Mouse (Mus musculus): ENCODE results near the gene Avl9. TPM values are rescaled to one million over a fixed set of nuclear protein-coding genes. Genes with fewer than 3 reads are reported as not detected.

Avl9 gene
- 15.3 and 16.8 TPM in 2 replicates for polyA plus RNA-seq (2016; fragmentation: Nextera tagmentation; extraction: Ambion mirVana)

GRCm38 (mm10) chr6:56714574-56715269 is at the start of gene Avl9:
Gene Avl9 (plus strand): TSS chr6:56714899.
- no peaks in the 10 kb centered on the region for H3K36me3 ChIP-seq (replicated peaks)
- H3K9me3 ChIP-seq: no peaks in the 10 kb centered on the region
- H3K27me3 ChIP-seq (ENCODE audit: poor library complexity, severe bottlenecking): no peaks in the 10 kb centered on the region
- DNase-seq (ENCODE audit: extremely low spot score, low spot score): peak; percentile 97
- under 1% methylated on average over 63 of the region's 64 CpGs for WGBS
- peak within 1 kb of the TSS; percentile 81 for H3K4me3 ChIP-seq
- H3K27ac ChIP-seq: peak within 1 kb of the TSS; percentile 94
- H3K4me1 ChIP-seq: peaks cover 14% of the 10 kb centered on the region

GRCm38 (mm10) chr6:56688238-56688637 is 26.5 kb upstream of the Avl9 start:
- no peaks in the 10 kb centered on the region for H3K36me3 ChIP-seq (replicated peaks)
- WGBS: 93% methylated on average over 3 of the region's 3 CpGs
- H3K4me3 ChIP-seq: no peak overlapping the region

GRCm38 (mm10) chr6:56691205-56691604 is 23.5 kb upstream of the Avl9 start:
- H3K36me3 ChIP-seq (replicated peaks): no peaks in the 10 kb centered on the region
- peaks cover 7% of the 10 kb centered on the region for H3K4me1 ChIP-seq
- no peaks in the 10 kb centered on the region for H3K9me3 ChIP-seq
- WGBS: 6% methylated on average over 2 of the region's 2 CpGs
- H3K27ac ChIP-seq: no peak overlapping the region
- no peaks in the 10 kb centered on the region for H3K27me3 ChIP-seq (ENCODE audit: poor library complexity, severe bottlenecking)
- H3K4me3 ChIP-seq: no peak overlapping the region
- DNase-seq (ENCODE audit: extremely low spot score, low spot score): peak; percentile 73

More at GRCm38 (mm10) chr6:56688238-56688637, 26.5 kb upstream of the Avl9 start:
- no peaks in the 10 kb centered on the region for H3K9me3 ChIP-seq
- H3K27ac ChIP-seq: no peak overlapping the region
- DNase-seq (ENCODE audit: extremely low spot score, low spot score): no peak
- no peaks in the 10 kb centered on the region for H3K27me3 ChIP-seq (ENCODE audit: poor library complexity, severe bottlenecking)
- peaks cover 7% of the 10 kb centered on the region for H3K4me1 ChIP-seq

- H3K27ac ChIP-seq: no peak overlapping the region
- WGBS: 82% methylated on average over 4 of the region's 4 CpGs
- DNase-seq (ENCODE audit: extremely low spot score, low spot score): no peak
These were observed 22.3 kb upstream of the Avl9 start for GRCm38 (mm10) chr6:56692445-56692844.

GRCm38 (mm10) chr6:56703931-56704900 is 10.5 kb upstream of the Avl9 start, which contains the start of gene Lsm5:
Gene Lsm5 (minus strand): TSS chr6:56704710.
- peak within 1 kb of the TSS; percentile 93 for H3K4me3 ChIP-seq
- 1% methylated on average over 46 of the region's 46 CpGs for WGBS
- peak within 1 kb of the TSS; percentile 89 for H3K27ac ChIP-seq
- peak; percentile 86 for DNase-seq (ENCODE audit: extremely low spot score, low spot score)
- peaks cover 3% of the 10 kb centered on the region; the same call in 1 of the 2 replicates for H3K9me3 ChIP-seq
- no peaks in the 10 kb centered on the region for H3K27me3 ChIP-seq (ENCODE audit: poor library complexity, severe bottlenecking)
- H3K4me1 ChIP-seq: peaks cover 9% of the 10 kb centered on the region
- peaks cover 7% of the 10 kb centered on the region; the same call in 1 of the 2 replicates for H3K36me3 ChIP-seq (replicated peaks)

More at GRCm38 (mm10) chr6:56692445-56692844, 22.3 kb upstream of the Avl9 start:
- no peaks in the 10 kb centered on the region for H3K27me3 ChIP-seq (ENCODE audit: poor library complexity, severe bottlenecking)
- no peaks in the 10 kb centered on the region for H3K9me3 ChIP-seq
- H3K4me1 ChIP-seq: peaks cover 3% of the 10 kb centered on the region; the same call in 1 of the 2 replicates
- H3K4me3 ChIP-seq: no peak overlapping the region
- no peaks in the 10 kb centered on the region for H3K36me3 ChIP-seq (replicated peaks)

- H3K27me3 ChIP-seq (ENCODE audit: poor library complexity, severe bottlenecking): no peaks in the 10 kb centered on the region
- 49% methylated on average over 7 of the region's 7 CpGs for WGBS
- DNase-seq (ENCODE audit: extremely low spot score, low spot score): no peak
- H3K4me3 ChIP-seq: peak overlapping the region; percentile 81
- H3K4me1 ChIP-seq: peaks cover 14% of the 10 kb centered on the region
- no peaks in the 10 kb centered on the region for H3K9me3 ChIP-seq
- H3K27ac ChIP-seq: no peak overlapping the region
- H3K36me3 ChIP-seq (replicated peaks): no peaks in the 10 kb centered on the region
These were observed 519 bp upstream of the Avl9 start for GRCm38 (mm10) chr6:56714186-56714573.

GRCm38 (mm10) chr6:56715270-56715666 is 569 bp downstream of the Avl9 start:
- no peak for DNase-seq (ENCODE audit: extremely low spot score, low spot score)
- Histone ChIP-seq H3K27me3 (ENCODE audit: poor library complexity, severe bottlenecking) (no peaks in the 10 kb centered on the region), H3K27ac (peak overlapping the region; percentile 94), H3K4me1 (peaks cover 14% of the 10 kb centered on the region), H3K9me3 (no peaks in the 10 kb centered on the region), H3K36me3 (replicated peaks) (no peaks in the 10 kb centered on the region), H3K4me3 (peak overlapping the region; percentile 81)
- under 1% methylated on average over 25 of the region's 25 CpGs for WGBS

GRCm38 (mm10) chr6:56719071-56719470 is 4.4 kb downstream of the Avl9 start:
- no peak for DNase-seq (ENCODE audit: extremely low spot score, low spot score)
- no peaks in the 10 kb centered on the region for H3K27me3 ChIP-seq (ENCODE audit: poor library complexity, severe bottlenecking)
- no peak overlapping the region for H3K4me3 ChIP-seq
- peaks cover 14% of the 10 kb centered on the region for H3K4me1 ChIP-seq
- no peak overlapping the region for H3K27ac ChIP-seq
- H3K9me3 ChIP-seq: no peaks in the 10 kb centered on the region
- H3K36me3 ChIP-seq (replicated peaks): peaks cover 9% of the 10 kb centered on the region
- WGBS: 90% methylated on average over 1 of the region's 1 CpGs

GRCm38 (mm10) chr6:56720877-56721276 is 6.2 kb downstream of the Avl9 start:
- Histone ChIP-seq H3K27me3 (ENCODE audit: poor library complexity, severe bottlenecking) (no peaks in the 10 kb centered on the region), H3K4me3 (no peak overlapping the region), H3K27ac (no peak overlapping the region), H3K9me3 (no peaks in the 10 kb centered on the region), H3K4me1 (peaks cover 10% of the 10 kb centered on the region), H3K36me3 (replicated peaks) (peaks cover 23% of the 10 kb centered on the region)
- 82% methylated on average over 3 of the region's 3 CpGs for WGBS
- no peak for DNase-seq (ENCODE audit: extremely low spot score, low spot score)

GRCm38 (mm10) chr6:56732545-56732944 is 17.8 kb downstream of the Avl9 start:
- no peaks in the 10 kb centered on the region for H3K9me3 ChIP-seq
- H3K4me1 ChIP-seq: no peaks in the 10 kb centered on the region
- DNase-seq (ENCODE audit: extremely low spot score, low spot score): no peak
- no peak overlapping the region for H3K4me3 ChIP-seq
- H3K27ac ChIP-seq: no peak overlapping the region
- H3K36me3 ChIP-seq (replicated peaks): peaks cover 87% of the 10 kb centered on the region
- no peaks in the 10 kb centered on the region for H3K27me3 ChIP-seq (ENCODE audit: poor library complexity, severe bottlenecking)
- 85% methylated on average over 2 of the region's 2 CpGs for WGBS

GRCm38 (mm10) chr6:56745950-56746543 is 31.3 kb downstream of the Avl9 start:
- Histone ChIP-seq H3K4me3 (no peak overlapping the region), H3K9me3 (no peaks in the 10 kb centered on the region), H3K27ac (no peak overlapping the region), H3K36me3 (replicated peaks) (peaks cover 46% of the 10 kb centered on the region), H3K27me3 (ENCODE audit: poor library complexity, severe bottlenecking) (no peaks in the 10 kb centered on the region), H3K4me1 (no peaks in the 10 kb centered on the region)
- 90% methylated on average over 5 of the region's 5 CpGs for WGBS
- DNase-seq (ENCODE audit: extremely low spot score, low spot score): no peak

- Histone ChIP-seq H3K36me3 (replicated peaks) (peaks cover 65% of the 10 kb centered on the region), H3K27ac (no peak overlapping the region), H3K4me1 (no peaks in the 10 kb centered on the region), H3K27me3 (ENCODE audit: poor library complexity, severe bottlenecking) (no peaks in the 10 kb centered on the region), H3K9me3 (no peaks in the 10 kb centered on the region), H3K4me3 (no peak overlapping the region)
- DNase-seq (ENCODE audit: extremely low spot score, low spot score): no peak
- 95% methylated on average over 3 of the region's 3 CpGs for WGBS
These were observed 39.0 kb downstream of the Avl9 start for GRCm38 (mm10) chr6:56753719-56754118.

Measured in forebrain, embryonic 10.5 days (tissue).